Mouse (Mus musculus): ENCODE measurements around the gene Epha1.

The Epha1 gene

GRCm38 (mm10) chr6:42324067-42324481, 49.0 kb downstream of the Epha1 start:
- no peak for DNase-seq (ENCODE audit: low spot score)

- DNase-seq (ENCODE audit: low spot score): no peak
Observed at GRCm38 (mm10) chr6:42323371-42324066, 49.5 kb downstream of the Epha1 start.

- no peak for DNase-seq (ENCODE audit: low spot score)
Observed at GRCm38 (mm10) chr6:42318293-42318692, 54.8 kb downstream of the Epha1 start.

GRCm38 (mm10) chr6:42310427-42311053, 62.5 kb downstream of the Epha1 start:
- no peak for DNase-seq (ENCODE audit: low spot score)

- DNase-seq (ENCODE audit: low spot score): no peak
Observed at GRCm38 (mm10) chr6:42309816-42310378, 63.2 kb downstream of the Epha1 start.

Measured in layer of hippocampus, adult 11-12 months (tissue).